Mouse (Mus musculus) urinary bladder, postnatal 4 days (tissue): ENCODE data around the gene Rpf1.

Experiments
- DNase-seq, 2 experiments: peaks; one replicate each; pipeline ENCODE4 v3.0.0; 2021 to 2022; ENCODE audit warnings: low spot score in 2 of 2

Rpf1 gene

DNA sequence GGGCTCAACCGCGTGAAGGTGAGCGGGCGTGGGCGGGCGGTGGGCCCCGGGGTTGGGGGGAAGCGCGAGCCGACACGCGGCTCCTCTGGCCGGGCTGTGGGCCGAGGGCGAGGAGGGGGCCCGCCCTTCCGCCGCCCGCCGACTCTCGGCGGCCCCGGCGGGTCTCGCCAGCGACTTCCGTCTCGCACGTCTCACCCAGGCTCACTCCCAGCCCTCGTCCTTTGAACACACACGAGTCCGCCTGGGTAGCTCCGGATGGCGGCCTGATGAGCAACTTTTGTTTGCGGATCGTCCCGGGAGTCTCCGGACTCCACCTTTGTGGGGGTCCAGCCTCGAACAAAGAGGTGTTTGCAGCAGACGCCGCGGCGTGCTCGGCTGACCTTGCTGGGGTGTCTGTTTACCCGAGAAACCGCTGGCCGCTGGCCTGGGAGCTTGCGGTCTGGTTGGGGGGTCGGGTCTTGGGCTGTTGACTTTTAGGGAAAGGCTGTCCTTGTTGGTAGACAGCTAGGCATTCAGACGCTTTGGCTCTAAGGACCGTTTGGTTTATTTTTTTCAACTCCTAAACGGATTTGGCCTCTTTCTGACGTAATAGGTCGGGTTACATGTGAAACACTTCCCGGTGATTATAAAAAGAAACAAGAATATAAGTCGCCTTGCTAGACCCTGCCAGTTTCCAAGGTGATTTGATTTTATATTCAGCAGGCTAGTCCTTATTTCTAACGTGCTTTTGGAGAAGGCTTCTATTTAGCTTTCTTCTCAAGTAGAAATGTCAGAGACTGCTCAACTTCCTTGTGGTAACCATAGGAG is 21.0 kb downstream of the Rpf1 start:
- DNase-seq, result peak in 1 of 2 experiments; percentile 67

GRCm38 (mm10) chr3:146499431-146500002 is 21.7 kb downstream of the Rpf1 start, which contains the start of the genes Spata1 and Gng5:
Gene Spata1, minus strand, starts transcription at chr3:146499753.
Gene Gng5, plus strand, starts transcription at chr3:146499807.
- DNase-seq, result peak; percentile 89 to 91

DNA sequence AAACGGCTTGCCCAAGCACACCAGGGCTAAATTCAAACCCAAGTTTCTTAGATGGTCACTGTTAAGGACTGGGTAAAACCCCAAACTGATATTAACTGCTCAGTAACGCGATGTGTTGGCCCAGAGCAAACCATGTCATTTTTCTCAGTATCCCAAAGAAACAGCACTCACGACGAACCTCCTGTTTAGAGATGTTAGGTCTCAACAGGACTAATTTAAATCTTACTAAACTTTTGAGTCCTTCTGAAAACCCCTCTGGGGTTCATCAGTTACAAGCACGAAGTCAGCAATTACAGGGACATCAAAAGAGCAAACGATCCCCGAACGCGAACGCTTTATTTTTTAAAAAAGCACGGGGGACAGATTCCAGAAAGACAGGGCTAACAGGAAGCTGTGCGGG is 22.2 kb downstream of the Rpf1 start:
- no peak for DNase-seq

DNA sequence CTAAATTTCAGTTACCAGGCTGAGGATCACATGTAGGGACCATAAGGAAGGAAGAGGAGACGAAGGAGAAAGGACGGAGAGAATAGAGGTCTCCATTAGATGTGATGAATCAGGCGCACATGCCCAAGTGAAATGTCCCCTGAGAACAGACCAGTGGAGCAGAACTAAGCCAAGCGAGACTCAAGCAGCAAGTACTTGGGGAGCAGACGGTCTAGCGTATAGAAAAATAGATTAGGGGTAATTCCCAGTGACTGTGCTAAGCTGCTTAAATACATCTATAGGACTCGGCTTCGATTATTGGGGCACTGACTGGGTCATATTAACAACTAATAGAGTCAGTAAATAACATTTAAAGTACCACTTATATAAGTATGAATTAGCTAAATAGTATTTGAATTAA is 26.3 kb downstream of the Rpf1 start:
- DNase-seq, result no peak

GRCm38 (mm10) chr3:146486464-146486863 is 34.8 kb downstream of the Rpf1 start:
- DNase-seq, result no peak

- no peak for DNase-seq
Measured at GRCm38 (mm10) chr3:146482044-146482443, 39.2 kb downstream of the Rpf1 start.

DNA sequence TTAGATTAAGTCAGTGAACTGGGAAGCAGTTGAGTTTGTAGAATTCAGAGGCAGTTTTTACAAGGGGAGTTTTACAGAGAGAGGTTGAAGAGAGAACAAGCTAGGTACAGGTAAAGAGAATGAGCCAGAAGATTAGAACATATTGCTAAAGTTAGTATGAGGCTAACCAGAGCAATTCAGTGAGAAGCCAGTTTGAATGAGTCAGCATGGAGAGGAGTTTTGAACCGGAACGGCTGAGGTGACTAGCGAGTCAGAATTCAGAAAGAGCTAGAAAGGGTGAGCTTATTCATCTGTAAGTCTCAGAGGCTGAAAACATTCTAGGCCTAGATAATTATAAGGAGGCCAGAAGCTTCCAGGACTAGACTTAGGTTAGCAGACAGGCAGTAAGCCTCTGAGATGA is 46.8 kb downstream of the Rpf1 start:
- DNase-seq, result no peak

DNA sequence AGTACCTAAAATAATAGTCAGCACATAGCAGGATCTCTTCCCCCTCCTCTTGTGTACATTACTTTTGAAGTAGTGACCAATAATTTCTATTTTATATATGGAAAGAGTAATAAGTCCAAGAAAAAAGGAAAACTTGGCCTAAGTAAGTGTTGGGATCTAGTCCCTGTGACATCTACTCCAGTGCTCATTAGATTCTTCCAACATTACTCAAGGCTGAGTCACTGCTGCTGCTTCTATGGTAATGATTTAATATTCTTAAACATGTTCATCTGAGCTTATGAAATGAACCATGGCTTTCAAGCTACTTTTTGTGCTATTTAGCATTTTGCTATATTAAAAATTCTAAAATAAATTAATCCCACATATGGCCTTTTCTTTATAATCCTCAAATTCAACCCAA is 47.5 kb downstream of the Rpf1 start:
- DNase-seq, result no peak

DNA sequence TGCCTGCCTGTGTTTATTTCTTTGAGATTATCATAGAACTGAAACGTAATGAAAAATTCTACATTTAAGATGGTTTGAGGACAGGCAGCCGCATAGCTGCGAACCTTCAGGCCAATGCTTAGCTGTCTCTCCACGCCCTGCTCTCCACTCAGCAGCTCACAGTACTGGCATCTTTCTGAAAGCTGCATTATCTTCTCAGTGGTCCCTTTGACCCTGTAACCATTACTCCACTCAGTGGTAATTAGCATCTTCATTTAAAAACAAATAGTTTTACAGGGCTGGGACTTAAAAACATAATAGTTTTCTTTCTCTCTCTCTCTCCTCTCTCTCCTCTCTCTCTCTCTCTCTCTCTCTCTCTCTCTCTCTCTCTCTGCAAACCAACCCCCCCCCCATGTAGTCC is 48.6 kb downstream of the Rpf1 start:
- no peak for DNase-seq

GRCm38 (mm10) chr3:146469226-146469625 is 52.0 kb downstream of the Rpf1 start:
- DNase-seq, result no peak

DNA sequence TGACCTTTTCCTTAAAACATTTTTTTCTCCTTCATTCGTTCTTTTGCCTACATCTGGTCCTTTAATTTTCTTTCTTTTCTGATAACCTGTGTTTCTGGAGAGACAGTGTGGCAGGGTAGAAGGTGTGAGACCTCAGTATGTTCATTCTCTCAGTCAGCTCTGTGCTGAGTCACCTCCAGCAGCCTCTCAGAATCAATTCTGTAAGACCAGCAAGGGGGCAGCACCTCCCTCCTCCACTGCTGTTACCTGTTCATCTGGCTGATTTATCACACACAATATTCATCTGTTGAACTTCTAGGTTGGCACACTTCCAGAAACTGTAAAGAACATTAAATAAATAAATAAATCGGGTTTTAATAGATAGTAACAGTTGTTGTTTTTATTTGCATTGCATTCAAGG is 58.3 kb downstream of the Rpf1 start:
- DNase-seq, result no peak
